Mouse (Mus musculus): Measurements from ENCODE around the gene Chn2. TPM values are rescaled to one million over a fixed set of nuclear protein-coding genes. Genes with fewer than 3 reads are reported as not detected.

Gene Chn2
- total RNA-seq, 2 experiments from 2014 or later, result 5.4 to 6.2 TPM

GRCm38 (mm10) chr6:54119885-54120666 lies 80.7 kb downstream of the Chn2 start:
- DNase-seq, result no peak

DNA sequence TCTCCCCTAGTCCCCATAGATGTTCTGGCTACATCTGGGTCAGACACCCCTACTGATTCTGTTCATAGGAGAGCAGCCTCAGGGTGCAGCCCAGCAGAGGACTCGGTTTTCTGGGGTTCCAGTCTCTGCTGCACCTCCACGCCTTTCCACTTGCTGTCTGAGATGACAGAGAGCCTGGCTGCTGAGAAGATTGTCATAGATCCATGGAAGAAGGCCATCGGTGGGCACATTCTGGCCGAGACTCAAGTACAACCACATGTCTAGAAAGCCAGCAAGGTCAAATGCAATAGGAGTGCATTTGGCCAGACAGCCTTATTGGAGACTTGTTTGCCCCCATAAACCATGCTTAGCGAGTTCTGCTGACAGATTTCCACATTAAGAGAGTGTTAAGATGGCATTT lies 81.5 kb downstream of the Chn2 start:
- no peak for DNase-seq

DNA sequence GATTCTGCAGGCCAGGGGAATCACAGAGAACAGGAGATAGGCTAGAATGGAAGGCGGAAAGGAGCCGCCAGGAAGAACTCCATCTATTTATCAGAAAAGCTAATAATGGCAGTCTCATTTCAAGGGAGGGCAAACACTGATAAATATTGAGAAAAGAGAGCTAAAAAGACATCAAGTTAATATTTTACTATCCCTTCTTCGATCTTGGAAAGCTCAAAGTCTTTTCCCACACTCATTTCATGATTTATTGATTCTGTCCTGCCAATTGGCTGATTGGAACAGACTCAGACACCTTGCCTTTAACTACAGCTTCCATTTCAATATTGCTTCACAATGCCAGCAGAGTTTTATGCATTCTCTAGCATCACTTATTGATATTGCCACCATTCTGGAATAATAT lies 85.2 kb downstream of the Chn2 start:
- DNase-seq, result no peak

GRCm38 (mm10) chr6:54125536-54125935 lies 86.2 kb downstream of the Chn2 start:
- no peak for DNase-seq

DNA sequence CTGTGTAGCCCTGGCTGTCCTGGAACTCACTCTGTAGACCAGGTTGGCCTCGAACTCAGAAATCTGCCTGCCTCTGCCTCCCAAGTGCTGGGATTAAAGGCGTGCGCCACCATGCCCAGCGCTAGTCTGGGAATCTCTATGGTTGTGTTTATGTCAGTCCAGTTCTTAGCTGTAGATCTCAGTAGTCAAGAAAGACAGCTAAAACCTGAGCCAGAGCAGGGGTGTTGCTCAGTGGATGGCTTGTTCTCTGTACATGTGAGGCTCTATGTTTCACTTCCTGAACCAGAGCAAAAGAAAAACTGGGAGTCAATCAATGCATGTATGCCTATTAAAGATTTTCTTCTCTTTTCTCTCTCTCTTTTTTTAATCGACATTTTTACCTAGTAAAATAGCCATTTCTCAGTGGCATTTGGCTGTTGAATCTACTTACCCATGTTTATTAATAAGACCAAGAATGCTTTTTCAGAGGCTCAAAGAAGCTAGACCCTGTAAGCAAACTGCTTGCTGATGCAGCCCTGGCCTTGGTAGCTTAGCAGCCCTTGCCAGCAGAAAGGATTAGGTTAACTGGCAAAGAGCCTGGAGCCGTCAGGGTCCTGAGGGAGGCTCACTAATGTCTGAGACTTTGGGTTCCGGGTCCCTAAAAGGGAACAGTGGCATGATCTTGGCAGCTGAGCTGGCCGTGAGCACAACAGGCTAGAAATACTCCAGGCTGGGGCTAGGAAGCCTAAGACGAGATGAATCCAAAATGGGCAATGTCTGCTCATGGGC lies 87.1 kb downstream of the Chn2 start:
- DNase-seq, result no peak

GRCm38 (mm10) chr6:54126993-54127697 lies 87.8 kb downstream of the Chn2 start:
- DNase-seq, result no peak

DNA sequence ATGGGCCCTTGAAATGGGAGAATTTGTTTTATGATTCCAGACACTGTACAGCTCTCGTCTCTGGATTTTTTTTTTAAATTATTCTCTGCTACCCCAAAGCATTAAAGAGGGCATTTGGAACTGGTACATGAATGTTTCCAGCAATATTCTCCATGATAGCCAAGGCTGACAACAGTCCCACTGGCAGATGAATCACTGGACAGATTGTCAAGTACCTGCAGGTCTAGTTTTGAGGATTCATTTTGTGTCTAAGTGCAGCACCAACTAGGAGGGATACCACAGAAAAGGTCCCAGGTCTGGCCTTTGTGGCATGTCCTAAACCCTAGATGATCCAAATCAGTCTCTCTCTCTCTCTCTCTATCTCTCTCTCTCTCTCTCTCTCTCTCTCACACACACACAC lies 89.3 kb downstream of the Chn2 start:
- DNase-seq, result no peak

GRCm38 (mm10) chr6:54129570-54129969 lies 90.2 kb downstream of the Chn2 start:
- DNase-seq, result no peak

DNA sequence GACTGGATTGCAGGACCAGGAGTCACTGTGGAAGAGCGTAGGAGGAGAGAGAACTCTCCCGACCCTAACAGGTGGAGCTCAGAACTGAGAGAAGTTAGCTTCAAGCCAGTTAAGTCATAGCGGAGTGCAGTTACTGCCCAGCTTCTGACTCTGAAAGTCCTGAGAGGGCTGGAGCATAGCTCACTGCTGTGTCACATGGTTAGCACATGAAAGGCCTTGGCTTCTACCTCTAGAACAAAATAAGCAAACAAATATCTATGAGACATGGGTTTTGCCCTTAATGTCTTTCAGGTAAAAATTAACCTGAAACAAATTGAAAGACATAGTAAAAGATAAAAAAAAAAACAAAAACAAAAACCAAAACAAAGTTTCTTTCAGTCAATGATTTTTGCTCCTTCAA lies 91.5 kb downstream of the Chn2 start:
- no peak for DNase-seq

DNA sequence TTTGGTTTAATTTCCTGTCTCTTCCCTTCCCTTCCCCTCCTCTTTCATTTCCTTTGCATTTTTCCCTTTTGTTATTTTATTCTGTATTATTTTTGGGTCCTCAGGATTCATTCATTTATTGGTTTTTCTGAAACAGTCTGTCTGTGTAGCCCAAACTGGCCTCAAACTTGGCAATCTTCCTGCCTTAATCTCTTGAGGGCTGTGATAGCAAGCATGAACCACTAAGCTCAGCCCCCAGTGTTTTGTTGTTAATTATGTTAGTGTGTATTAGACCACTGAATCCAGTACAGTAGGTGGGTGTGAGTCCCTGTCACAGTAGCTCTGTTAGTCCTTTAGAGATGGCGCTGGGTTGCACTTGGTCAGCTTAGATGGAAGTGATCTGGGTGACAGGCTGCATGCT lies 93.2 kb downstream of the Chn2 start:
- DNase-seq, result no peak

GRCm38 (mm10) chr6:54133231-54133630 lies 93.9 kb downstream of the Chn2 start:
- no peak for DNase-seq

DNA sequence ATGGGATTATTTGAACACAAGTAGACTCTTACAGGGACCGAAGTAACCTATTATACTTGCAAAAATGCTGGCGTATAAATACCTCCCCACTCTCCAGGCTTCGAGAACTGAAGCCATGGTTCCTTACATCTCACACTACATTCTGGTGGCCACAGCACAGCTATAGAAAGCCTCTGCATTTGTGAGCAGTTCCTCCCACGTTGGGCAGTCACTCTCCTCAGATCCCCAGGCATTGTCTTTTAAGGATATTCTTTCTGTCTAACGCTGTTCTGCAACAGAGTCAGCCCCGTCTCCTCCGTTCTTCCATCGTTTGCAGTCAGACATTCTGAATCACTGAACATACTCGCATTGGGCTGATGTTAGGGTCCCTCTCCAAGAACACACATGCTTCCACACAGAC lies 98.8 kb downstream of the Chn2 start:
- DNase-seq, result no peak

DNA sequence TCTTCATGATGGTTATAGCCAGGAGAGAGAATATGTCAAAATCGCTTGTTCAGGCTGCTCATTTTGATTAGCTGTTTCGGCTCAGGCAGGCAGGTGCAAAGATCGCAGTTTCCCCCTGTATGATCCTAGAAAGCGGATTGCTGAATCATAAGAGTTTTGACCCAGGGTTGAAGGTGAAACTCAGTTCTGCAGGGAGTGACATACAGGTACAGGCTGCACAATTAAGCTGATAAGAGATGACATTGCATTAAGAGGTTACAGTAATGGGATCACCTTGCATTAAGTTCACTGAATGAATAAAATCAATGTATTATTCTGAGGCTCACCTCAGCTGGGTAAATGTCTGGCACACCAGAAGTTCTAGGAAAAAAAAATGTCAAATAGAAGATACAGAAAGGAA lies 101.1 kb downstream of the Chn2 start:
- no peak for DNase-seq

- DNase-seq, result no peak
Observed at GRCm38 (mm10) chr6:54141165-54141564, 101.8 kb downstream of the Chn2 start.

DNA sequence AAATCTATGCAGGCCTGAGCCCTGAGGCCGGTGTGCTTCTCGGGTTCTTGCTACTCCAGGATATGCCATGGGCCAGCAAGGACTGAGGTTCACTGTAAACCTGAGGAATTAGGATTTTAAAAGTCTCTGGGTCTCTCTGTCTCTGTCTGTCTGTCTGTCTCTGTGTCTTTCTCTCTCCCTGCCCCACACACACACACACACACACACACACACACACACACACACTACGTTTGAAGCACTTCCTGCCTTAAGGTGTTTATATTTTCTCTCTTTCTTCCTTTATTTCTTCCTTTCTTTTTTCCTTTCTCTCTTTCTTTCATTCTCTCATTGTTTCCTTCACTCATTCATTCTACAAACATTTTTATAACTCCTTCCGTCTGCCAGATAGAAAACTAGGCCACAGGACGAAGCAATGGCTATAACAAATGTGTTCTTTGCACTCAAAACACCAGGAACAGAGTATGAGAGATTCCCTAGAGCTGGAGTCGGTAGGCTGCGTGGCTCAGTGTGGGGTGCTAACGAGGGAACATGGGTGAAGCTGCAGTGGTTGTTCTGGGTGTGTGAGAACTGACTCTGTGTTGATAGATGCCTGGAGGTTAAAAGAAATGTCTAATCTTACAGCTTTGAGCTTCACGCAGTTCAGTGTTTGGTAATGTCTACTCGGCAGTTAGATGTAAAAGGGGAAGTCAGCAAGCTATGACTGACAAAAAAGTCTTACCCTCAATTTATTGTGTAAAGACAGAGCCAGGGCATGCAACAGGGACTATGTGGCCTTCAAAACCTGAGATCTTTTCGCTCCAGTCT lies 103.7 kb downstream of the Chn2 start:
- DNase-seq, result no peak

- DNase-seq, result no peak
Observed at GRCm38 (mm10) chr6:54143652-54143960, 104.3 kb downstream of the Chn2 start.

DNA sequence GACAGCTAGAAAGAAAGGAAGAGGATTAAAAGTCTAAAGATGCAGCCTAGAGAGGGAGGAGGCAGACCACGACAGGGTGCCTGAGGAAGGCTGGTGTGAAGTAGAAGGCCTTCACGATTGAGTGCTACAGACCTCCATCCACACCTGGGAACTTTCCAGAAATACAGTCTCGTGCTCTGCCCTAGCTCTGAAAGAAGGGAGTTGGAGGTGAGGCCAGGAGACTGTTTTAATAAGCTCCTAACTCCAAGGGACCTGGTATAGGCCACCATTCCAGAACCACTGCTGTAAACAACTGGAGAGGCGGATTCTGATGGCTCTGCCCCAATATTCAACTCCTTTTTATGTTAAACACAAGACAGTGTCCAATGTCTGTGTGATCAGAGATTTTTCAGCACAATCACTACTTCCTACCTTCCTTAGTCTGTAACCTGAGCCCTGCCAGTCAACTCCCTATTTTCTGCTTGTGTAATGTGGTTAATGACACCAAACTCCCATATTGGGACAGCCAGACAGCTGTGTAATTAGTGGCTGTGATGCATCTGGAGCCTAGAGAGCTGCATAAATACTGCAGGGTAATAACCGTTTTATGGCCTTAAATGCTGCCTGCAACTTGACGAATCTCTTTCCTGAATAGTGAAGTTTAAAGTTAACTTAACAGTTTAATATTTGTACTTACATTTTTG lies 109.6 kb downstream of the Chn2 start:
- no peak for DNase-seq

- no peak for DNase-seq
Observed at GRCm38 (mm10) chr6:54150821-54151220, 111.5 kb downstream of the Chn2 start.

GRCm38 (mm10) chr6:54151443-54152241 lies 112.3 kb downstream of the Chn2 start:
- DNase-seq, result no peak

DNA sequence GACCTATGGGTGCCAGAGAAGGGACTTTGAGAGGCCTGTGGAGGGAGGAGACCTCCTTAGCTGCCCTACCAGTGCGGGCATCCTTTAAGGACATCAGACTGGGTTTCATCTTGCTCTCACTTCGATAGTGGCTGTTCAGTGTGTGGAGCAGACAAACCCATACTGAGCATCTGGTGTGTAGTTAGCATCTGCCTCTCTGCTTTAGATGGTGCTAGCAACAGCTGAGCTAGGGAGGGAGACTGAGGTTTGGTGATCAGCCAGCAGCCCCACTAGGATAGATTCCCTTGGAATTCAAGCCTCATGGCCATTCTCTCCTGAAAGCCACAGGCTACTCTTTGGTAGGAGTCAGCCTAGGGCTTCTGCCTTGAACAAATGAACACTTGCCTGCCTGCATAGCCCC lies 117.7 kb downstream of the Chn2 start:
- no peak for DNase-seq

DNA sequence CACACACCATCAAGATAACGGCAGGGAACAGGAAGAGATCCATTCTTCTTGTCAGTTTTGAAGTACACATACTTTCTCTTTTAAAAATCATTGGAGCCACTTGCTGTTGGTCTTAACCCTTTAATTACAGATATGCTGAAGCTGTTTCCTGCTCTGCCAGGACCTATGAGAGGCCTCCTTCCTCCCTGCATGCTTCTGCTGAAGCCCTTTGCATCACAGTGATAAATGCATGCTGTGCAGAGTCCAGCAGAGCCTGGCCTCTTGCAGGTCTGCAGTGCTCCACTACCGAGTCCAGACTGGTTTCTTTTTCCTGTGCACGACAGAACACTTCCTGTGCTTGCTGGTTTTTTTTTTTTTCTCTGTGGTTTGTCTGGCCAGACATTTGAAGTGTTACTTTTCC lies 119.0 kb downstream of the Chn2 start:
- DNase-seq, result peak; percentile 12

All from heart, postnatal 4 days (tissue).